Mouse (Mus musculus) left cerebral cortex, postnatal 14 days (tissue): Measurements from ENCODE around the gene Tom1l2. TPM values are rescaled to one million over a fixed set of nuclear protein-coding genes. Genes with fewer than 3 reads are reported as not detected.

ENCODE experiments used
- DNase-seq, 2 experiments: peaks; one replicate each; pipeline ENCODE4 v3.0.0; 2021 to 2022; ENCODE audit warnings: low spot score in 2 of 2, mixed read lengths in 1 of 2
- intact Hi-C: fragments of 180-260 bp; cut with DNase I; formaldehyde crosslinking; loops from one replicate; pipeline ENCODE4 v1.15.1; 2025
- total RNA-seq, 2 experiments: library from RNA; stranded (reverse); gene quantifications; 2 replicates each; pipeline ENCODE4 v1.2.3; 2021

The Tom1l2 gene
- total RNA-seq, 2 experiments from 2014 or later = 163 to 172 TPM

DNA sequence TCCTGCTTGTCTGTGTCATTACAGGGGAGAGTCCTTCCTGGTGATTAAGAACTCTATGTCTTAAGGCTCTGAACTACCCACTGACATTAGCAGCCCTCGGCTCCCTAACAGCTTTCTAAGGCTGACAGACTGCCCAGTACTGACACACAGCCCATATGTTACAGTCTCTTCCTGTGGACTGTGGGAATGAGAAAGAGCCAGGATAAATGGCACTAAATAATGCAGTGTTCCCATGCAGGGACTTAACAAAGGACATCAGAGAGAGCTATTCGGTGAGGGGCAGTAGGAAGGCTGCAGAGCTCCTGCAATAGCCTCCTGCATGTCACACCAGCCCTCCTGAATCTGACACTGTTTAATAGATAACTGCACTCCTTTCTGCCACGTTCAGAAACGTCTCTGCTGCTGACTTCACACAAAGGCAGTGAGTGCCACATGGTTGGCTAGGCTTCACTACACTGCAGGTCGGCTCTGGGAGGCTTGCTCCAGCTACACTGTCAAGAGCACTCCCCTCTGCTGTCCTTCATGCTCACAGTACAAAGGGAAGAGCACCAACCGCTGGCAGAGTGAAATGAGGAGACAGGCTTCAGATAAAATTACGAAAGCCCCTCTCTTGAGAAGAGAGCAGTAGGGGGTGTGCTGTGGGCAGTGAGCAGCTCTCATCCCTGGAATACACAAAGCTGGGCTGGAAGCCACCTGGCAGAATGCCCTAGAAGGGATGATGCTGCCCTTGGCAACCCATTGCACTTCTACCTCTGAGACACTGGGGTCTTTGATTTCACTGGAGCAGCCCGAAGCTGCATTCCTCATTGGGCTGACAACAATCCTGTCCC is 41.5 kb downstream of the Tom1l2 start:
- intact Hi-C loops = no loop called here
- peak; percentile 81 to 94 for DNase-seq

DNA sequence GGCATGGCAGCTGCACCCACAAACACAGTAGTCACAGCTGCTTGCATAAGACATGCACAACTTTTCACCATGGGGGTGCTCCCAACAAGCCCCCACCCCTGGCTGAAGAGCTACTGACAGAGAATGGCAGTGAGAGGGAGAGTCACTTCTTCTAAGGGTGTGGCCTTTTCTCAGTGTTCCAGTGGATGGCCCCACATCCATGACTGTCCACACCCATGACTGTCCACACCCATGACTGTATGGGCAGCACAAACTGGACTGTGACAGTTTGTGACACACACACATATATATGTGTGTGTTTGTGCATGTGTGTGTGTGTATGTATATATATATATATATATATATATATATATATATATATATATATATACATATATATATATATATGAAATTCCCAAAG is 42.8 kb downstream of the Tom1l2 start:
- intact Hi-C loops = loop anchor here (5.0 kb wide), 1 partner anchor 42 kb away; the partner anchor contains the start of genes Drc3 and Tom1l2
- no peak for DNase-seq

- intact Hi-C loops = loop anchor here (5.0 kb wide), 1 partner anchor 44 kb away; the partner anchor contains the start of genes Drc3 and Tom1l2
- DNase-seq = no peak
Measured at GRCm38 (mm10) chr11:60308506-60309116, 44.1 kb downstream of the Tom1l2 start.

- no peak for DNase-seq
- intact Hi-C loops = loop anchor here (5.0 kb wide), 1 partner anchor 44 kb away; the partner anchor contains the start of genes Drc3 and Tom1l2
Measured at GRCm38 (mm10) chr11:60308061-60308460, 44.6 kb downstream of the Tom1l2 start.

DNA sequence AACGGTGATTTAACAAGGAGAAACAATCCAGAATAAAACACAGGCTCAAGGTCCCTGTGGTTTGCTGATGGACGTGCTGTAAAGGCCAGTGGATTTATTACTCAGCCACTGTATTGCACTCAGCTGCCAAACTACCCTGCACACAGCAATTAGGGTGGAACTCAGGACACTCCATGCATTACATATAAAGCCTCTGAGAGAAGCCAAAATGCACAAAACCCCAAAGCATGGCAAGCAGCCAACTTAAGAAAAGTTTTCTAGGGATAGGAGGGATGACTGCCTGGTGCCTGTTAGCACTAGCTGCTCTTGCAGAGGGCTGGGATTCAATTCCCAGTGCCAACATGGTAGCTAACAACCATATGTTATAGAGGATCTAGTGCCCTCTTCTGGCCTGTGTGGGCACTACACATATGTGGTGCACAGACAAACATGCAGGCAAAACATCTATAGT is 45.3 kb downstream of the Tom1l2 start:
- no peak for DNase-seq
- intact Hi-C loops = loop anchor here (5.0 kb wide), 1 partner anchor 45 kb away; the partner anchor contains the start of genes Drc3 and Tom1l2

GRCm38 (mm10) chr11:60306834-60307233 is 45.9 kb downstream of the Tom1l2 start:
- intact Hi-C loops = loop anchor here (5.0 kb wide), 1 partner anchor 45 kb away; the partner anchor contains the start of genes Drc3 and Tom1l2
- DNase-seq = no peak

DNA sequence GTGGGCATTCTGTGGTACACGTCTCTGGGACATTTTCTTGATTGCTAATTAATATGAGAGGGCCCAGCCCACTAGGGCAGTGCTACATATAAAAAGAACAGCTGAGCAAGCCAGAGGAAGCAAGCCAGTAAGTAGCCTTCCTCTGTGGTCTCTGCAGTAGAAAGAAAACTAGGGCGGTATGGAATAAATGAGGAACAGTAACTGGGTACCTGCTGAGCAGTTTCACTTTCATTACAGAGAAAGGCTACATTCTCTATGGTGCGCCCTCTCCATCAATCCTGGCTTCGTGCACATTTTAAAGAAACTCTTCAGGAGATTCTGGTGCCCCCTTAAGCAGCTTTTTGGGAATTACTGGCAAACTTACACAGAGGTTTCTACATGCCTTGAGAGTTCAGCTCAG is 47.1 kb downstream of the Tom1l2 start:
- intact Hi-C loops = loop anchor here (5.0 kb wide), 1 partner anchor 47 kb away; the partner anchor contains the start of genes Drc3 and Tom1l2
- no peak for DNase-seq

GRCm38 (mm10) chr11:60303497-60303896 is 49.2 kb downstream of the Tom1l2 start:
- intact Hi-C loops = no loop called here
- no peak for DNase-seq

DNA sequence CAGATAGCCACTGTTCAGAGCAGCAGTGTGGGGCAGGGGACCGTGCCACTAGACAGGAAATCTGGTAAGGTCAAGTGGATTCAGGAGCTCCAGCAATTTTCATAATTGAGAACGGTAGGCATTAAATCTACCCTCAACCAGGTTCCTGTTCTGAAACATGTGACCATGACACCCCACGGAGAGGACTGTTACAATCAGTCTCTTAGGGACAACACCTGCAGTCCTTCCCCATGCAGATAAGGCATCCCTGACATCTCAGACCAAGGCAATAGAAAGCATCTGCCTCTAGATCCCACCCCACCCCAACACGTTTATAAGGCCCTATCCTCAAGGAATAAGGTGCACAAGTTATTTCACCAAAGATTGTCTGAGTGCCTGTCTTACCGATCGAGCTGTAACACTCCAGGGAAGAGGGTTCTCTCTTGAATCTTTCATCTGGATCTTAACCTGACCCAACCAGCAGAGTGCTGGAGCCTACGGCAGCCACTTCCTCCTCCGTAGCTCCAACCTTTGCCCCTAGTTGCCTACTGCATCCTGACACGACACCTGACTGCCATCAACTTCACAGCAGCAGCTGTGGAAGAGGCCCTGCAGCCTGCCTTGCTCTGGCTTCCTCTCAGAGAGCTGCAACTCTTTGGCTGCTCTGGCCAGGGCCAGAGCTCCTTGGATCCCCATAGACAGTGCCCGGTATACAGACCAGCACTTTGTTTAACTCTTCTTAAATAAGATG is 50.2 kb downstream of the Tom1l2 start:
- intact Hi-C loops = no loop called here
- DNase-seq = no peak

GRCm38 (mm10) chr11:60301588-60302208 is 51.0 kb downstream of the Tom1l2 start:
- no peak for DNase-seq
- intact Hi-C loops = no loop called here

- intact Hi-C loops = no loop called here
- no peak for DNase-seq
Measured at GRCm38 (mm10) chr11:60300318-60300717, 52.4 kb downstream of the Tom1l2 start.

- intact Hi-C loops = loop anchor here (10.0 kb wide), 1 partner anchor 413 kb away; no protein-coding TSS in a partner anchor
- DNase-seq = no peak
Measured at GRCm38 (mm10) chr11:60297772-60298171, 54.9 kb downstream of the Tom1l2 start.

DNA sequence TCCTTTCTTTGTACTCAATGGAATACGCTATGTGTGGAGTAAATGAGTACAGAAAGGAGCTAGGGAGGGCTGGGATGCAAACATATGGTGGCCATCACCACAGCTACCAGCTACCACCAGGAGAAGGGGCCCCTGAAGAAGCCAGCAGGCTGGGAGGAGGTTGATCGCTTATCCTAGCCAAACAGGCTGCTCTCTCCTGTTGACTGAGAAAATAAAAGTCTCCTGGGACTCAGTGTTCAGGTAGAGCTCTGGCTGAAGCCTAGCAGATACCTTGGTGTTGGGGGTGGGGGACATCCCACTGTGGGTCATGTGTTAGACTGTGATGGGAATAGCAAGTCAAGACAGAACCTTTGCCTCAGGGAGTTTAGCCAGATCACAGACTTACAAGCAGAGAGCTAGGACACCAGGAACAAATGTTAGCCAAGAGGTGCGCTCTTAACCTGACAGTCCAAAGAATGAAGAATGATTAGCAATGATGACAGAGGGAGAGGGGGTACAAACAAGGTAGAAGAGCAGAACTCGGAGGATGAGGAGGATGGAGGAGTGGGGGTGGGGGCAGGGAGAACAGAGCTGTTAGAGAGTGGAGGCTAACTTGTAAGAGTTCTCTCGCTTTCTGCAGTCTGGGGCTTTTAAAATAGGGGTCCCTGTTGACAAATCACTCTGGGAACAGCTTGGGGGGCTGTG is 57.9 kb downstream of the Tom1l2 start:
- no peak for DNase-seq

DNA sequence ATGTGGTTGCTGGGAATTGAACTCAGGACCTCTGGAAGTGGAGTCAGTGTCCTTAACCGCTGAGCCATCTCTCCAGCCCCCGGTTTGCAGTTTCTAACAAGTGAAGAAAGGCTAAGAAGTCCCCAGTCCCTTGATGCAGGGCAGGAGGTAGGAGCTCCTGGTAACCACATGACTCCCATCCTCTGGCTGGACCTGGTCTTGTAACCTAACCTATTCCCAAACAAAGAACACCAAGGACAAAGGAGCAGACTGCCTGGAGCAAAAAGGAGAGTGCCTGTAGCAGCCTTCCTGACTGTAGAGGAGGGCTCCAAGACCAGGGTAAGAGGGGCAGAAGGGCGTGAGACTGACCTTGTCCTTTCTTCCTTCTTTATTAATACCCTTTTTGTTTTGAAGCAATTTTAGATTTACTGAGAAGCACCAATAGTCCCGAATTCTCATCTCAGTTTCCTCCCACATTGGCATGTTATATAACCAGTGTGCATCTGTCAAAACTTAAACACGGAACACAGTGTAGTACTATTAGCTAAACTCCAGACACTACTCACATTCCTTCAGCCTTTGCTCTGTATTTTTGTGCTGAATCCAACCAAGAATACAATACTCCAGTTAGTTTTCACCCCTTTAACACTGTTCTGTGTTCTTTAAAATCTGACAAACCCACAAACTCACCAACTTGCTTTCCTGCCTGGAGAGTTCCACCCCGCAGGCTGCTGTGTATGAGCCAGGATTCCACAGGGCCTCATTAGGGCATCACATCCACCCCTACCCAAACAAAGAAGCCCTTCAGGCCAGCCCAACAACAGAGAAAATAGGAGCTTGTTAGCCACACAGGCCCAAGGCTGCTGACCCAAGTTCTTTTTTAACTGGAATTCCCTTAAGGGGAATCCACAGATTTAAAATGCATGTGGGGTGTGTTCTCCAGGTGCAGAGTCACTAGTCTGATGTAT is 58.7 kb downstream of the Tom1l2 start:
- intact Hi-C loops = loop anchor here (5.0 to 10.0 kb wide), 4 partner anchors 42 to 409 kb away; no protein-coding TSS in a partner anchor
- DNase-seq = peak in 1 of 2 experiments; percentile 53

More for the DNA sequence above, 57.9 kb downstream of the Tom1l2 start:
- intact Hi-C loops = loop anchor here (5.0 to 10.0 kb wide), 4 partner anchors 42 to 410 kb away; no protein-coding TSS in a partner anchor

DNA sequence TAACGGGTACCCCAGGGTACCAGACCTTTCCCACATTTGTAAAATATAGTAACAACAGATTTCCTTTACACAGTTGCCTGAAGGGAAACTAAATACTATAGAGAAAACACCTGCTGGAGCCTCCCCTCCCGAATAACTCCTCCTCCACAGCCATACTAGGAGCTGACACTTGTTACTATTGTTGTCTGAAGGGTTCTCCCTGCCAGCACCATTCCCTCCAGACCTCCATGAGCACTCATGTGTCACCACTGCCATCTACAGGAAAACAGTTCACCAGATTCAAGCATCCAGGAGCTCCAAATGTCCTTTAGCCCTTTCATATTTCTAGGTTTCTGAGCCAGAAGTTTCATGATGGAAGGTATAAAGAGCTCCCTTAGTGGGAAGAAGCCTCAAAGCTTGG is 60.0 kb downstream of the Tom1l2 start:
- peak; percentile 69 to 85 for DNase-seq
- intact Hi-C loops = loop anchor here (5.0 to 10.0 kb wide), 4 partner anchors 40 to 408 kb away; no protein-coding TSS in a partner anchor

- intact Hi-C loops = no loop called here
- no peak for DNase-seq
Measured at GRCm38 (mm10) chr11:60288980-60289379, 63.7 kb downstream of the Tom1l2 start.

- intact Hi-C loops = no loop called here
- DNase-seq = peak; percentile 51 to 63
Measured at GRCm38 (mm10) chr11:60286311-60286710, 66.4 kb downstream of the Tom1l2 start.
